Mouse (Mus musculus) G1E (cell line): ENCODE results near the gene Acsm1. TPM values are rescaled to one million over a fixed set of nuclear protein-coding genes. Genes with fewer than 3 reads are reported as not detected.

Experiments used
- ATAC-seq: 2 replicates; pipeline ENCODE4 v1.8.0; 2016; ENCODE audit warnings: mild to moderate bottlenecking; ENCODE audit not compliant: insufficient number of reproducible peaks, poor library complexity, low FRiP score, severe bottlenecking; ENCODE audit errors: extremely low read depth
- DNase-seq: peaks from one replicate; pipeline ENCODE4 v3.0.0; 2012; ENCODE audit warnings: low spot score
- H3K27me3 ChIP-seq: 2 replicates; pipeline ENCODE4 v1.6.1; 2012; ENCODE audit warnings: mild to moderate bottlenecking, low read length, inconsistent platforms; ENCODE audit not compliant: insufficient read depth
- H3K36me3 ChIP-seq: replicated peaks from 2 replicates; pipeline ENCODE3; 2012; ENCODE audit warnings: mild to moderate bottlenecking, inconsistent platforms
- H3K4me1 ChIP-seq: 2 replicates; pipeline ENCODE4 v1.6.1; 2012; ENCODE audit warnings: low read depth, low read length, inconsistent platforms, mixed read lengths; ENCODE audit not compliant: insufficient read depth
- H3K4me3 ChIP-seq: 2 replicates; pipeline ENCODE4 v1.5.1; 2012; ENCODE audit warnings: low read depth, mild to moderate bottlenecking, inconsistent platforms, low read length, moderate library complexity, mixed read lengths
- H3K9me3 ChIP-seq: replicated peaks from 2 replicates; pipeline ENCODE4 v1.6.1; 2012; ENCODE audit warnings: inconsistent platforms
- CTCF ChIP-seq: IDR thresholded peaks from 2 replicates; pipeline ENCODE4 v1.5.1; 2012; ENCODE audit warnings: low read depth, low read length, inconsistent platforms, mixed read lengths
- GATA1 ChIP-seq: IDR thresholded peaks from 2 replicates; pipeline ENCODE4 v1.6.1; 2012; ENCODE audit warnings: borderline replicate concordance, low read length, inconsistent platforms, mixed read lengths
- GATA2 ChIP-seq: IDR thresholded peaks from 2 replicates; pipeline ENCODE4 v1.6.1; 2012; ENCODE audit warnings: low read depth, low read length, inconsistent platforms, borderline replicate concordance
- POLR2AphosphoS5 ChIP-seq: IDR thresholded peaks from 2 replicates; pipeline ENCODE4 v1.6.1; 2012; ENCODE audit warnings: low read depth, low read length, inconsistent platforms; ENCODE audit not compliant: insufficient replicate concordance
- TAL1 ChIP-seq: conservative IDR thresholded peaks from 2 replicates; pipeline ENCODE4 v1.6.1; 2012; ENCODE audit warnings: low read depth, low read length, inconsistent platforms, mixed read lengths
- polyA plus RNA-seq: library from polyadenylated mRNA; stranded (reverse); fragments of >175 nt; gene quantifications from 2 replicates; pipeline ENCODE4 v1.2.3, GENCODE M21; 2012
- total RNA-seq, 2 experiments: library from RNA; stranded (forward) in 1 of 2; stranded (reverse) in 1 of 2; fragments of 200-1000 nt in 1 of 2; fragments of >200 nt in 1 of 2; fragmentation: Nextera tagmentation in 1 of 2; gene quantifications; 2 replicates each; pipeline ENCODE4 v1.2.3; 2014 to 2017

Gene Acsm1
- total and polyA plus RNA-seq, 3 experiments: not detected

- no peak for TF ChIP-seq TAL1
- no peak for TF ChIP-seq GATA1
- TF ChIP-seq GATA2: no peak
- TF ChIP-seq CTCF: no peak
- Histone ChIP-seq H3K4me3 (no peak overlapping the region), H3K9me3 (no peaks in the 10 kb centered on the region), H3K4me1 (no peaks in the 10 kb centered on the region), H3K36me3 (no peaks in the 10 kb centered on the region), H3K27me3 (0 out of 2 replicates have a peak, but pooled peaks cover 4% of the 10 kb centered on the region)
- DNase-seq (no peak), ATAC-seq (no peak)
Observed at GRCm38 (mm10) chr7:119667893-119668292, 61.1 kb downstream of the Acsm1 start.

- no peaks in the 10 kb centered on the region for H3K9me3 ChIP-seq
- TF ChIP-seq POLR2AphosphoS5: no peak
- no peak for TF ChIP-seq GATA2
- no peak for TF ChIP-seq GATA1
- no peak for TF ChIP-seq TAL1
- no peak for TF ChIP-seq CTCF
Observed at GRCm38 (mm10) chr7:119670395-119670794, 63.6 kb downstream of the Acsm1 start.

GRCm38 (mm10) chr7:119670925-119671324 lies 64.1 kb downstream of the Acsm1 start:
- DNase-seq: no peak
- Histone ChIP-seq H3K4me3 (no peak overlapping the region), H3K9me3 (no peaks in the 10 kb centered on the region), H3K4me1 (no peaks in the 10 kb centered on the region), H3K27me3 (0 out of 2 replicates have a peak, but pooled peaks cover 4% of the 10 kb centered on the region), H3K36me3 (no peaks in the 10 kb centered on the region)
- TF ChIP-seq POLR2AphosphoS5: no peak
- no peak for TF ChIP-seq TAL1
- TF ChIP-seq GATA1: no peak
- no peak for TF ChIP-seq CTCF
- TF ChIP-seq GATA2: no peak
- no peak for ATAC-seq

More at GRCm38 (mm10) chr7:119670395-119670794, 63.6 kb downstream of the Acsm1 start:
- ATAC-seq (no peak), DNase-seq (no peak)
- Histone ChIP-seq H3K27me3 (0 out of 2 replicates have a peak, but pooled peaks cover 4% of the 10 kb centered on the region), H3K36me3 (no peaks in the 10 kb centered on the region), H3K4me1 (no peaks in the 10 kb centered on the region), H3K4me3 (no peak overlapping the region)

- H3K9me3 ChIP-seq: no peaks in the 10 kb centered on the region
- H3K4me1 ChIP-seq: no peaks in the 10 kb centered on the region
- ATAC-seq (no peak), DNase-seq (peak; percentile 36)
- peak; percentile 92 for TF ChIP-seq CTCF
- TF ChIP-seq GATA1: no peak
- no peaks in the 10 kb centered on the region for H3K36me3 ChIP-seq
- H3K27me3 ChIP-seq: peaks cover 8% of the 10 kb centered on the region; the same call in 1 of the 2 replicates
- no peak overlapping the region for H3K4me3 ChIP-seq
Observed at GRCm38 (mm10) chr7:119673465-119673864, 66.6 kb downstream of the Acsm1 start.

DNA sequence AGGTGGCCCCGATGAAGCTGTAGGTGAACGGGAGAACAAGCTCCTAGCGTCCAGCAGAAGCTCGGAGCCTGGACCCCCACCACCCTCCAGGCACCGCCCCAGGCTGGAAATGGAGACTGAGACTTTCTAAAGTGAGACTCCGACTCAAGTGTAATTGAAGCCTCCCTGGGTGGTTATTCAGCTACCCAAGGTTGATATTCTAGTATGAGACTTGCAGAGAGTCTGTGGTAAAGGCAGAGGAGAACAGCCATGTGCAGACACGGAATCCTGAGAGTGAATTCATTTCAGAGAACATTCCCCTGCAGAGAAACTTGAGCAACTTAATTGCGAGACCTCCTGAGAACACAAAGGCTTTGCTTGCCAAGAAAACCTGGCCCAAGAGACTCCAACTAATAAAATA lies 73.3 kb downstream of the Acsm1 start:
- H3K4me1 ChIP-seq: no peaks in the 10 kb centered on the region
- no peaks in the 10 kb centered on the region for H3K9me3 ChIP-seq
- peaks cover 7% of the 10 kb centered on the region; the same call in 1 of the 2 replicates for H3K27me3 ChIP-seq
- ATAC-seq (no peak), DNase-seq (no peak)
- H3K4me3 ChIP-seq: no peak overlapping the region
- no peaks in the 10 kb centered on the region for H3K36me3 ChIP-seq
- TF ChIP-seq POLR2AphosphoS5 (no peak), GATA2 (no peak), CTCF (no peak), GATA1 (no peak), TAL1 (no peak)

DNA sequence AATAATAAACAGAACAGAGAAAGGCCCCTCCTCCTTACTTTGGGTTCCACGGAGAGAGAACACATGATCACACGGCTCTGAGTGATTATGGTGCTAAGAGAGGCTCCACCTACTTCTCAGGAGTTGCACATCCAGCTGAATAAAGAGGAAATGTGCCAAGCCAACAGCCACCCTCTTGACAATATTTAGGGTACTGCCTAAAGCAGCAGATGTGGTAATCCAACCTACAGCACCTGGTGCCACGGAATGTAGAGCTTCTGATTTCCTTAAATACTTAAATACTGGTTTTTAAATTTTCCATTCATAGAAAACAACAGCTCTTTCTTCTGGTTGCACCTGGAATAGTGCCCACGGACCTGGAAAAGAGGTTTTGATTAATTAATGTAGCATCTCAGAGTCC lies 75.9 kb downstream of the Acsm1 start:
- Histone ChIP-seq H3K9me3 (no peaks in the 10 kb centered on the region), H3K36me3 (no peaks in the 10 kb centered on the region), H3K4me1 (no peaks in the 10 kb centered on the region), H3K27me3 (0 out of 2 replicates have a peak, but pooled peaks cover 3% of the 10 kb centered on the region), H3K4me3 (no peak overlapping the region)
- ATAC-seq: no peak
- TF ChIP-seq POLR2AphosphoS5 (no peak), GATA2 (no peak), CTCF (no peak), GATA1 (no peak), TAL1 (no peak)
- no peak for DNase-seq

DNA sequence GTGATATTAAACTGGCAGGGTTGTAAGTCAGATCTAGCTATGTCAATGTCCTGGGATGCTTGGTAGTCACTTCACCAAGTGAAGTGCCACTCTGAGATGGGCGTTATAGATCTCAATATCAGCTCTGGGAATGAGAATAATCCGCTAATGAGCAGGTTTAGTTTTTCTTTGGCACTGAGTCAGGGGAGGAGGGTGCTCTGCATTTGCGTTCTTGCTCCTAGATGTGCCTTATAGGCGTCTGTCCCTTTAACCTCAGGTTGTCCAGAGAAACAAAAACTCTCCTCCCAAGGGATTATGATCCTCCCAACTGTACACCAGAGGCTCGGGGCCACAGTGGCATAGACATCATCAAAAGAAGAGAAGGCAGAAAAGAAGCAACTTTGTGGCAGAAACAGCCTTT lies 82.9 kb downstream of the Acsm1 start, which contains the start of gene Acsm4:
Gene Acsm4 (plus strand): TSS at position 301 of the 400 bp plus-strand sequence.
- Histone ChIP-seq H3K36me3 (no peaks in the 10 kb centered on the region), H3K4me1 (no peaks in the 10 kb centered on the region)
- ATAC-seq: no peak

More for the DNA sequence above, 82.9 kb downstream of the Acsm1 start, which contains the start of gene Acsm4:
- no peak for TF ChIP-seq POLR2AphosphoS5
- no peak for TF ChIP-seq GATA1
- TF ChIP-seq GATA2: no peak
- TF ChIP-seq CTCF: no peak
- TF ChIP-seq TAL1: no peak
- DNase-seq: no peak
- no peaks in the 10 kb centered on the region for H3K9me3 ChIP-seq
- peaks cover 8% of the 10 kb centered on the region; the same call in 1 of the 2 replicates for H3K27me3 ChIP-seq
- no peak within 1 kb of the TSS for H3K4me3 ChIP-seq
